Mouse (Mus musculus): ENCODE measurements around the gene Babam2.

Gene Babam2

DNA sequence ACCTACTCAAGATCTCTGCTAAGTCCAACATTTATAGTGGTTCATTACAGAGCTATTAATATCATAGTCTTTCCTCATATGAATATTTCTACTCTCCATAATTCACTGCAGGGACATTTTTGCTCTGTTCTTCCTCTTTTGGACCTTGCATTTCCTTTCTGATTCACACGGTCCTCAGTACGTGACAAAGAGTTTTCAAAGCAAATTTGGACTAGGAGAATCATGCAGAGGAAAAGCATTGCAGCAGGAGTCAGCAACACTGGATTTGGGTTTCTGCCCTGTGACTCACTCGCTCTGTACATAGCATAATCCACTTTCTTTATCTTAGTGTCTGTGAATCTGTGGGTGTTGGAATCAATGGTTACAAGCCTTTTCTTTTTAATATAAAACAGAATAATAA is 184.8 kb downstream of the Babam2 start:
- DNase-seq (ENCODE audit: low read depth): no peak

DNA sequence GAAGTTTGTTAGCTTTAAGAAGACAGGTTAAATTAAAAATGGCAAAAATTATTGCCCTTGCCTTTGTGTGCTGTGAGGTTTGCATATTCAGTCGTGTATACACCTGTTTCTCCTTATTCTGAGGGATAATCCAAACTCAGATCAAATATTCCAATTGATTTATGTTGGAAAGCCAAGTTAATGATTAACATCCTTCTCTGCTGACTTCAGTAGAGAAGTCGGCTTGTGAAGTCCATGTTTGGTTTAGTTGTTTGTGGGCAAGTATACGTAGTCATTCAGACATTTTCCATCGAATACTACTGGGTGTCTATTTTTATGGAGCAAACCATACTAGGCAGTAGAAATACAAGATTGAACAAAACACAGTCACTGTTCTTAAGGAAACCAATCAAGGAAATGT is 187.5 kb downstream of the Babam2 start:
- DNase-seq (ENCODE audit: low read depth): no peak

DNA sequence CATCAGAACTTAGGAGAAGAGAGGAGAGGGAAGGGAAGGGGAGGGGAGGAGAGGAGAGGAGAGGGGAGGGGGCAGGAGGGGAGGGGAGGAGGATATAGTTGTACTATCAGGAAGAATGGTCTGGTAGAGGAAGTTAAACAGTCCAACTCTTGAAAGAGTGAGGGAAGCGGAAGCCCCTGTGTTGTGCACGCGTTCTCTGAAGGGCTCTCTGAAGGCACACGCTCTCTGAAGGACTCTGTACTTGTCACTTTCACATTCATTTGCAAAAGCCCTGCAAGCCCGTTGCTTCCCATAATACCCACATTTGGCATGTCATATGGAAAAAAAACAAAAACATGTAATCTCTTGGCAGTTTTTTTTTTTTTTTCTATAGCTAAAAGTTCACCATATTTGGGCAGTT is 190.1 kb downstream of the Babam2 start:
- no peak for DNase-seq (ENCODE audit: low read depth)

DNA sequence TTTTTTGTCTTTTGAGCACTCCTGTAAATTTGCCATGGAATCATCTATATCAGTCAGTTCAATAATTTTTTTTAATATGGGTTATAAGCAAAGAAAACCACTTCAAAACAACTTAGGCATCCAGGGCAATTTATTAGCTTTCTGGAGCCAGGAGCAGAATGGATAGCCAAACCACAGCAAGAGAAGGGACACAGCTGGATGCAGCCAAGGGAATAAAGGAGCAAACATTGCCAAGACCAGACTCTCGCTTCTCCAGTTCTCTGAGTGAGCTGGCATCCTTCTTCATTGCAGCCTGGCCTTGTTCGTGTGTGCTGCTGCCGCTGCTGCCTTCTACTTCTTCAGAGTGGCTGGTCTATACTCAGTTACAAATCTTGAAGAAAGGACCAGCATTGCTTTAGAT is 190.9 kb downstream of the Babam2 start:
- DNase-seq (ENCODE audit: low read depth): no peak

DNA sequence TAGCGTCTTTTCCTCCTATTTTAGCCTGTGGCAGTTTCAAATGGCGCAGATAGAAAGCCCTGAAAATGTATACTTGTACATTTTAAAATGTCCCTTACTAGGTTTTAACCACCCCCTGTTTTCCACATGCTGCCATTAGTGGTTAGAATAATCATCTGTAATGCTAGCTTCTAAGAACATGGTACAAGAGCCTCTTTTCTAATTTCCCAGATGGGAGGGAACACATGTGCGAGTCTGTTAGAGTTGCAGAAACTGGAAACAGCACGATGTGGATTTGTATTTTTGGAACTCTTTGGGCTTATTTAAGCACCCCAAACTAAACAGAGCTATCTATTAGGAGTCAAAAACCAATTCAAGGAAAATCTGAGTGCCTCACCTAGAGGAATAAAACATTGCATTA is 195.1 kb downstream of the Babam2 start:
- no peak for DNase-seq (ENCODE audit: low read depth)

DNA sequence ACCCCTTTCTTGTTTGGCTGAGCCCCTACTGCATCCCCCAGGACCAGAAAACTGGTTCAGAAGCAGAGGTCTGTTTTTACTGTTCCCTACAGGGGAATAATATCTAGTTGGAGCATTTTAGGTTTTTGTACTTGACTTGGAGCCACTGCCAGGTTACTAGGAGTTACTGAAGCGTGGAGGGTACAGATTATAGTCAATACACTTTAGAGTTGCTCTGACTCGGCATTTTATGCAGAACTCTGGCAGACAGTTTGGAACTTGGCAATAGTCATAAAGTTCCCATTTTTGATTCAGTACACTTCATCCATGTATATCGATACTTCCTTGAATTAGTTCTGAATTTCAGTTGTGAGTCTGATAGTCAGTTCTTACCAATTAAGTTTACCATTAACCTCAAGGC is 202.4 kb downstream of the Babam2 start:
- DNase-seq (ENCODE audit: low read depth): no peak

GRCm38 (mm10) chr5:31902144-31902543 is 204.7 kb downstream of the Babam2 start:
- DNase-seq (ENCODE audit: low read depth): no peak

- DNase-seq (ENCODE audit: low read depth): no peak
Observed at GRCm38 (mm10) chr5:31902891-31903290, 205.4 kb downstream of the Babam2 start.

GRCm38 (mm10) chr5:31904968-31905683 is 207.6 kb downstream of the Babam2 start:
- DNase-seq (ENCODE audit: low read depth): no peak

DNA sequence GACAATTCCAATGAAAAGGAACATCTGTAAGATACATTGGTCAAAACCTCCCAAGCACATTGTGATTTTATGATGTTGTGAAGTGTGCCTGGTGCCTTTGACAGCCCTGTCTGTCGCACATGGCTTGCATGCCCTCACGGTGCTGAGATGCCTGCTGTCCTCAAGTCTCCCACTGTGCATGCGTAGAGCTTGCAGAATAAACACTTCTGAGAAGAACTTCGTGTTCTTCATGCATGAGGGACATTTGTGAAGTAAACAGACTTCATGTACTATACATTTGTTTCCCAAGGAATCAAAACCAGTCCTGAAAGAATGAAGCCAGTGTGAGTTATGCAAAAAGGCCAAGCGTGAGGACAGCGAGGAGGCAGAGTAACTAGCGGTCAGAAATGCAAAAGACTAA is 208.3 kb downstream of the Babam2 start:
- no peak for DNase-seq (ENCODE audit: low read depth)

GRCm38 (mm10) chr5:31906286-31906951 is 208.9 kb downstream of the Babam2 start:
- DNase-seq (ENCODE audit: low read depth): no peak

DNA sequence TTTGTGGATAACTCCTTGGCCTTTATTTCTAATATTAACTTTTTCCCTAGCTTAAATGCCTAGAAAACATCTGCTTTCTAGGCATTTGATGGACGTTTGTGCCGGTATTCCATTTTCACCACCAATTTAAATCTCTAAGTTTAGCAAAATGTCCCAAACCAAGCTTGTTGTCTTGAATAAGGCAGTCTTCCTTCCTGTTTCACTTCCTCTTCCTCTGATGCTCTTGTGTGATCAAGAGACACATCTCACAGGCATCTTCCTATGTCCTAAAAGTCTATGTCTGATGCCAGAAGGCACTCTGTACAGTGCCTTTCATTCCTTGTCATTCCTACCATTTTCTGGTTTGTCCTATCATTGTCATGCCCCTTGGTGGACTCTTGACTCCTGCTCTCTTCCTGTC is 210.5 kb downstream of the Babam2 start:
- DNase-seq (ENCODE audit: low read depth): no peak

DNA sequence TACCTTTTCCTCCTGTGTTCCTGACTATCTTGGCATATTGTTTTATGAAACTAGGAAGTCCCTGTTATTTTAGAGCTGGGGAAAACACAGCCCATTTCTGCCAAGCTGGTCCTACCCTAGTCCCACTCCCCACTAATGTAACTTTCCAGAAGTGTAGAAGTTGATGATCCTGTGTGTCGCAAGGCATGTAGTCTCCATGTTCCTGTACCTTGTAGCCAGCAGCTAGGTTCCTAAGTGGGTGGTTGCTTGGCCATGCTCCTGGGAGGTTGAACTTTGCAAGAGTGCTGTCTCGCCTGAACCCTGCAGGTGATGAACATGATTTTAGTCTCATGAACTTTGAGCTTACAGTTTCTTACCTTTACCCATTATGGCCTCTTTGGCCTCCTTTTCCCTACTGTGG is 211.3 kb downstream of the Babam2 start:
- DNase-seq (ENCODE audit: low read depth): no peak

- no peak for DNase-seq (ENCODE audit: low read depth)
Observed at GRCm38 (mm10) chr5:31916241-31916640, 218.8 kb downstream of the Babam2 start.

- DNase-seq (ENCODE audit: low read depth): no peak
Observed at GRCm38 (mm10) chr5:31918566-31918965, 221.1 kb downstream of the Babam2 start.

DNA sequence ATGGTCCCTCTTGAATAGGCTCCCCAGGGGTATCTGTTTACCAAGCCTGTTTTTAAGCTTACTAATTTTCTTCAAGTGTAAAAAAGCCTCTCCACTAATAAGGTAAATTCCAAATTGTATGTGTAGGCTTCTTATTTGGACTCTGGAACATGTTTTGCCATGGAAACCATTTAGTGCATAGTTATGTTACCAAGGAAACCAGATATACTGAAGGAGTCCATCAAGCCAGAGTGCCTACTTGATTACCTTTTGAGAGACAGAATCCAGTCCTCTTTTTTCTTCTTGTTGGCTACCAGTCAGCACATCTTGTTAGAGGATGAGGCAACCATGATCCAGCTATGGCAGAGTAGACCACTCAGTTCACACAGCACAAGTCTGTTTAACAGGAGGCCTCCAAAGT is 222.6 kb downstream of the Babam2 start:
- no peak for DNase-seq (ENCODE audit: low read depth)

DNA sequence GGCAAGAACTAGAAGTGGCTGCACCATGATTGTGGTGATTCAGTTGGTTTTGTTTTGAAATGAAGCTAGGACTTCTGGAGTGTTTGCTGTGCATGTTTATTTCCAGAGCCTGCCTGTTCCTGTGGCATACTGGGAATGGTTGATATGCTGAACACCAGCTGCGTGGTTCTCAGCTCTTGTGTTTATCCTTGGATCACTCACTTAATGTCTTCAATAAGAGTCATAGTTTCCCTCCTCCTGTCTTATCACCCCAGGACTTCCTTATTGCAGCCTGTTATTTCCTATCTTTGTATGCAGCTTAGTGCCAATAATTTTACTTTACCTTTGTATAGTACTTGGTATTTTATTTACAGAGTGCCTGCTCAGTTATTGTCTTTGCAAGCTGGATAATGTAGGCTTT is 223.4 kb downstream of the Babam2 start:
- DNase-seq (ENCODE audit: low read depth): no peak

DNA sequence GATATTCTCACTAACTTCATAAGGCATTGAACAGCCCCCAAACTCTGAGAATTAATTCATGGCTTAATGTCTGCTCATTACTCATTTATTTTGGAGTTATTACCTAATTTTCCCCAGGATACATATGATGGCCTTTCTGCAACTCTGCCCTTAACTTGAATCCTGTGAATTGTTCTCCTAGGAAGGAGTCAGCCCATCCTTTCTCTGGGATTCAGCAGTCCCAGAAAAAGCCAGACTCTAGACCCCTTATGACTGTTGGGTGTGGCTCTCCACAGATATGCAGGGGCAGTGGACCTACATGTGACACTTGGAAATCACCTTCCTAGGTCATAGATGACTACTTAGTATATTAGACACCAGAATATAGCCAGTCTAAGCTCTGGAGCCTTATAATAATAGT is 226.6 kb downstream of the Babam2 start:
- no peak for DNase-seq (ENCODE audit: low read depth)

DNA sequence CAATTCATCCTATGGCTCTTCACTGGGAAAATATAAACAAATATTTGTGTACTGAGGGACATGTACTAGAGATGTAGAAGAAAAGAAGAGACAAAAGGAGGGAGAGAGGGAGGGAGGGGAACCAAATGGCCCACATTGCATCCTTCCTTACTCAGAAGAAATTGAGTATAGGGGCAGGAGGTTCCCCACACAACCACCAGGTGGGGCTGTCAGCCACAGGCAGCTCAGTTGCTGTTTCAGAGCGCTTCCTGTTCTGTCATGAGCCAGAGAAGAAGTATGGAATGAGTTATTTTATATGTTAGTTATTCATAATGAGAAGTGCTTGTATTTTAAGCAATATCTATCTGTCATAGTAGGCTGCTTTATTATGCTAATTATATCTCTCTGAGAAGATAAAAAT is 229.1 kb downstream of the Babam2 start:
- DNase-seq (ENCODE audit: low read depth): no peak

DNA sequence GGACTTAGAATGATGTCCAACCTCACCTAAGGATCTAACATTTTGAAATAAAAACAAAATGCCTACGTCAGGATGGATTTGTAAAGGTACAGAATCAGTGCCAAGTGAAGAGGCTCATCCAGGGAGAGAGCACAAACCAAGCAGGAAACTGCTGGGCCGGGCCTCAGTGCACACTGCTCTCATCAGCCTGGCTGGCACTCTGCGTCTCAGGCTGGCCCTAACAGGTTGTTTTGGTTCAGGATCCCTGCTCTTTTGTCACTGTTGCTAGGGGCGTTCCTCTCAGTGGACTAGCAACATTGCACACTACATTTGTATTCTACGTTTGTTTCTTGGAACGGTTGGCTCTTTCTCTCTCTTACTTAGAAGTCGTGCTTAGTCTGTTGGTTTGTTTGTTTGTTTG is 231.5 kb downstream of the Babam2 start:
- no peak for DNase-seq (ENCODE audit: low read depth)

GRCm38 (mm10) chr5:31931127-31931625 is 233.7 kb downstream of the Babam2 start:
- no peak for DNase-seq (ENCODE audit: low read depth)

- DNase-seq (ENCODE audit: low read depth): no peak
Observed at GRCm38 (mm10) chr5:31931637-31932036, 234.2 kb downstream of the Babam2 start.

- no peak for DNase-seq (ENCODE audit: low read depth)
Observed at GRCm38 (mm10) chr5:31933296-31933695, 235.8 kb downstream of the Babam2 start.

- DNase-seq (ENCODE audit: low read depth): no peak
Observed at GRCm38 (mm10) chr5:31934397-31934796, 236.9 kb downstream of the Babam2 start.
